Mouse (Mus musculus): ENCODE data around the gene St3gal5. TPM values are rescaled to one million over a fixed set of nuclear protein-coding genes. Genes with fewer than 3 reads are reported as not detected.

St3gal5 gene
- polyA plus RNA-seq (2015; fragmentation: Nextera tagmentation; extraction: Ambion mirVana), result 41.9 and 43.6 TPM in 2 replicates

DNA sequence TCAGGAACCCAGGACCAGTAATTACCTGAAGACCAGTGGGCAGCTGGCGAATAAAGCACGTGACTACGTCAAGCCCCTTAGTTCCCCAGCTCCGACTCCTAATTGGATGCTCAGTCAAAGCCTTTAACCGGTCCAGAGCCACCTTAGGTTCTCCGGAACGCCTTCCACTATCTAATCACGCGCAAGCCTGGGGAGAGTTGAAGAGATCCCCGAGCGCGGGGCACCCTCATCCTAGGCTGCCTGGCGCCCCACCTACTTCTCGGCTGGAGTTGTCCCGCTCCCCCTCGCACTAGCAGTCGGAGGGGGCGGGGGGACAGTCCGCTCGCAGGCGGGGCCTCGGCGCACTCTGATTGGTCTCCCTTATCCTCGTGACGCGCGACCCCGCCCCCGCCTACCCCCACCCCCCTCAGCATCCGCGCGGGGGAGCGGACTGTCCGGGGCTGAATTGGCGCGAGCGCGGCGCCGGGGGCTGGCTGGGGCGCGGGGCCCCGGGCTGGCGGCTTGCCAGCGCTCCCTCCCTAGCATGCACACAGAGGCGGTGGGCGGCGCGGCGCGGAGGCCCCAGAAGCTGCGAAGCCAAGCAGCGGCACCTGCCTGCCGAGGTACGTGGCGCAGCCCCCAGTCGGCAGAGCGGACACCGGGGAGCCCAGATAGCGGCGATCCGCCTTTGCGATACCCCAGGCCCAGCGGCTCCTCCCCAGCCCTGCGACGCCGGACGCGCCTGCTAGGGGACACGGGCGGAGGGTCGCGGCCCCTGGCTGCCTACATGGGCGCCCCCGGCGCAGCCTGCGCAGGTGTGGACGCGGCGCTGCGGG lies at the start of gene St3gal5:
Gene St3gal5 (plus strand): TSS at position 412 of the 815 bp plus-strand sequence.

Other genes with a start within 250 kb of the St3gal5 start
- gene Ptcd3, start 188.8 kb upstream of the St3gal5 start, polyA plus RNA-seq (2015; fragmentation: Nextera tagmentation; extraction: Ambion mirVana), result 60.4 and 60.9 TPM in 2 replicates
- gene Polr1a, start 188.5 kb upstream of the St3gal5 start, polyA plus RNA-seq (2015; fragmentation: Nextera tagmentation; extraction: Ambion mirVana), result 14.0 and 15.1 TPM in 2 replicates
- gene Atoh8, start 138.0 kb downstream of the St3gal5 start, polyA plus RNA-seq (2015; fragmentation: Nextera tagmentation; extraction: Ambion mirVana), result 9.0 and 9.7 TPM in 2 replicates
- gene Sftpb, start 207.0 kb downstream of the St3gal5 start, polyA plus RNA-seq (2015; fragmentation: Nextera tagmentation; extraction: Ambion mirVana), result 0.22 TPM in 1 of 2 replicates, not detected in the other
- gene Usp39, start 247.6 kb downstream of the St3gal5 start, polyA plus RNA-seq (2015; fragmentation: Nextera tagmentation; extraction: Ambion mirVana), result 15.0 and 16.4 TPM in 2 replicates
- gene 0610030E20Rik, start 249.7 kb downstream of the St3gal5 start, polyA plus RNA-seq (2015; fragmentation: Nextera tagmentation; extraction: Ambion mirVana), result 13.0 and 15.0 TPM in 2 replicates